Mouse (Mus musculus): ENCODE measurements around the gene Dst.
A peak's percentile ranks its signal among the peaks of the same experiment; 100 is the strongest.

The Dst gene

DNA sequence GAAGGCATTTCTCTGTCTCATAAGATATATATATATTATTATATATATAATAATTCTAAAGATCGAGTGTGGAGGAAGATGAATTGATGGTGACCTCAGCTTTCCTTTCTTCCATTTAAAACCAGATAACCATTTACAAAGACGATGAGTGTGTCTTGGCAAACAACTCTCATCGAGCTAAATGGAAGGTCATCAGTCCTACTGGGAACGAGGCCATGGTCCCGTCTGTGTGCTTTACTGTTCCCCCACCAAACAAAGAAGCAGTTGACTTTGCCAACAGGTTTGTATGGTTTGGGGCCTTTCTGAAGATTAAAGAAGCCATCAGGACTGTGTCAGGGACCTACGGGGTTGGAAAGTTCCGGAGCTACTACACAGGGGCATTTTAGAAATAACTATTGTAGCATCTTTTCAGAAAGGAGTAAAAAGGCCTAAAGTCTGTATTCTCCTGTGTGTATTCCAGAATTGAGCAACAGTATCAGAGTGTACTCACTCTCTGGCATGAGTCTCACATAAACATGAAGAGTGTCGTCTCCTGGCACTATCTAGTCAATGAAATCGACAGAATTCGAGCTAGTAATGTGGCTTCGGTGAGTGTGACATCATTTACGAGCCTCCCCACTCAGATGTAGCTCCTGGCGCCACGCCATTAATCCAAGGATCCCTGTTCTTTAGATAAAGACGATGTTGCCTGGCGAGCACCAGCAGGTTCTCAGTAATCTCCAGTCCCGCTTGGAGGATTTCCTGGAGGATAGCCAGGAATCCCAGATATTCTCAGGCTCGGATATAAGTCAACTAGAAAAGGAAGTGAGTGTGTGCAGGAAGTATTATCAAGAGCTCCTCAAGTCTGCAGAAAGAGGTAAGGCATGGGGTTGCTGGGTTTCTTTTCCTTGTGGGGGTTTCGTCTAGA lies 259.4 kb downstream of the Dst start:
- peak; percentile 77 for DNase-seq (ENCODE audit: low read depth, low spot score)

DNA sequence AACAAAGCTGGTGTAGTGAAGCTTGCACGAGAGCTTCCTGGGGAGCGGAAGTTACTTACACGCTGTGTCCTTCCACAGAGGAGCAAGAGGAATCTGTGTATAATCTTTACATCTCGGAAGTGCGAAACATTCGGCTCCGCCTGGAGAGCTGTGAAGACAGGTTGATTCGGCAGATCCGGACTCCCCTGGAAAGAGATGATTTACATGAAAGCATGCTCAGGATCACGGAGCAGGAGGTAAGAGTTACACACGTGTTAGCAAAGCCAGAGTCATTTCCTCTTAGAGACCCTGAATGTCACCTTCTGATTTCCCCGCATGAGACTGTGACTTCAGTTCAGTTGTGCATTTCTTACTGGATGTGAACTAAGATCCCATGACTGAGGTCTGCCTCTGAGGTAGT lies 261.1 kb downstream of the Dst start:
- no peak for DNase-seq (ENCODE audit: low read depth, low spot score)

DNA sequence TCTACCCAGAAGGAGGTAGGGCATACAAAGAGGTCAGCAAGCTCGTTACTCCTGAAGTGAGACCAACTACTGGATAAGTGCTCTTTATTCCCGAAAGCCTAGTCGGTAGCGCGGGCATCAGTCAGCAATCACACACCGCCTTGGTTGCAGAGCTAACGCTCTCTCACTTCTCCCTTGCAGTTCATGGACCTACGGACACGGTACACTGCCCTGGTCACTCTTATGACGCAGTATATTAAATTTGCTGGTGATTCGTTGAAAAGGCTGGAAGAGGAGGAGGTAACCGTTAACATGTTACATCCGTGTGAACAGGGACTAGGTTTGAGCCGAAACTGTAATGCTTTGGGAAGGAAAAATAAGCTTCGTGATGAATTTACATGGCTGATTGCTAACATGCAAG lies 266.5 kb downstream of the Dst start:
- no peak for DNase-seq (ENCODE audit: low read depth, low spot score)

DNA sequence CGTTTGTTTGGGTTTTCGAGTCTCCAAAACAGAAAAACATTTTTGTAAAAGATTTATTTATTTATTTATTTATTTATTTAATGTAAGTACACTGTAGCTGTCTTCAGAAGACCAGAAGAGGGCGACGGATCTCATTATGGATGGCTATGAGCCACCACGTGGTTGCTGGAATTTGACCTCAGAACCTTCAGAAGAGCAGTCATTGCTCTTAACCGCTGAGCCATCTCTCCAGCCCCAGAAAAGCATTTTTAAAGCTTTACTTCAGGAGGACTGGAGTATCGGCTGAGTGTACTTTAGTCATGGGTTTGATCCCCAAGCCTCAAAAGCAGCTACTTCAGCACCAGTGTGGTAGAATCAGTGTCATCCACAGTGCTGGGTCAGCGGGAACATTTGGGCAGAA lies 266.9 kb downstream of the Dst start:
- DNase-seq (ENCODE audit: low read depth, low spot score) = no peak

DNA sequence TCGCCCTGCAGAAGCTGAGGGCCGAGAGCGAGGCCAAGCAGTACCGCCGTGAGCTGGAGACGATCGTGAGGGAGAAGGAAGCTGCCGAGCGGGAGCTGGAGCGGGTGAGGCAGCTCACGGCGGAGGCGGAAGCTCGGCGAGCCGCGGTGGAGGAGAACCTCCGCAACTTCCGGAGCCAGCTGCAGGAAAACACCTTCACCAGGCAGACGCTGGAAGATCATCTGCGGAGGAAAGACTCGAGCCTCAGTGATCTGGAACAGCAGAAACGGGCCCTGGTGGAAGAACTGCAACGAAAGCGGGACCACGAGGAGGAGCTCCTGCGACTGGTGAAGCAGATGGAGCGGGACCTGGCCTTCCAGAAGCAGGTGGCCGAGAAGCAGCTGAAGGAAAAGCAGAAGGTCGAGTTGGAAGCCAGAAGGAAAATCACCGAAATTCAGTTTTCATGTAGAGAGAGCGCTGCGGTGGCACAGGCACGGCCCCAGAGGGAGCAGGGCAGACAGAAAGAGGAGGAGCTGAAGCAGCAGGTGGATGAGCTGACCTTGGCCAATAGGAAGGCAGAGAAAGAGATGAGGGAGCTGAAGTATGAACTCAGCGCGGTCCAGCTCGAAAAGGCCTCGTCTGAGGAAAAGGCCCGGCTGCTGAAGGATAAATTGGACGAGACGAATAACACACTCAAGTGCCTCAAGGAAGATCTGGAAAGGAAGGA lies 270.1 kb downstream of the Dst start:
- DNase-seq (ENCODE audit: low read depth, low spot score) = no peak

DNA sequence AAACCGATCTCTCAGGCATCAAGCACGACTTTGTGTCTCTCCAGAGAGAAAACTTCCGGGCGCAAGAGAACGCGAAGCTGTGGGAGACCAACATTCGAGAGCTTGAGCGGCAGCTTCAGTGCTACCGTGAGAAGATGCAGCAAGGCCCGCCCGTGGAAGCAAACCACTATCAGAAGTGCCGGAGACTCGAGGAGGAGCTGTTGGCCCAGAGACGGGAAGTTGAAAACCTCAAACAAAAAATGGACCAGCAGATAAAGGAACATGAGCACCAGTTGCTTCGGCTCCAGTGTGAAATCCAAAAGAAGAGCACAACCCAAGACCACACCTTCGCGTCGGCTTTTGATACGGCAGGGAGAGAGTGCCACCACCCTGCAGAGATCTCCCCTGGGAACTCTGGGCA lies 271.7 kb downstream of the Dst start:
- no peak for DNase-seq (ENCODE audit: low read depth, low spot score)

DNA sequence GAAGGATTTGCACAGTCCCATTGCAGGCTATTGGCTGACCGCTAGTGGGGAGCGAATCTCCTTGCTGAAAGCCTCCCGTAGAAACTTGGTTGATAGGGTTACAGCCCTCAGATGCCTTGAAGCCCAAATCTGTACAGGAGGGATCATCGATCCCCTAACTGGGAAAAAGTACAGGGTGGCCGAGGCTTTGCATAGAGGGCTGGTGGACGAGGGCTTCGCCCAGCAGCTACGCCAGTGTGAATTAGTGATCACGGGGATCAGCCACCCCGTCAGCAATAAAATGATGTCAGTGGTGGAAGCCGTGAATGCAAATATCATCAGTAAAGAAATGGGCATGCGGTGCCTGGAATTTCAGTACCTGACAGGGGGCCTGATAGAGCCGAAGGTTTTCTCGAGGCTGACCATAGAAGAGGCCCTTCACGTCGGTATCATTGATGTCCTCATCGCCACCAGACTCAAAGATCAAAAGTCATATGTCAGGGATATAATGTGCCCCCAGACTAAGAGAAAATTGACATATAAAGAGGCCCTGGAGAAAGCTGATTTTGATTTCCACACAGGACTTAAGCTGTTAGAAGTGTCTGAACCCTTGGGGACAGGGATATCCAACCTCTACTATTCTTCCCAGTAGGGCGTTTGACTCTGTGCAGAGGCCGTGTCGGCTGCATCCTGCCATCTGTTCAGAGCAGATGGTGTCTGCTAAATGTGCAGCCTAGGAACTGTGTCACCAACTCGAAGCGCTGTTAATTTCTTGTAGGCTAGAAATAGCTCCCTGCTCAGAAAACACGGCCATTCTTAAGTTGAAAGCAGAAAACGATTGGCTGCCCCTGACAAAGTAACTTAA lies 274.6 kb downstream of the Dst start:
- no peak for DNase-seq (ENCODE audit: low read depth, low spot score)

DNA sequence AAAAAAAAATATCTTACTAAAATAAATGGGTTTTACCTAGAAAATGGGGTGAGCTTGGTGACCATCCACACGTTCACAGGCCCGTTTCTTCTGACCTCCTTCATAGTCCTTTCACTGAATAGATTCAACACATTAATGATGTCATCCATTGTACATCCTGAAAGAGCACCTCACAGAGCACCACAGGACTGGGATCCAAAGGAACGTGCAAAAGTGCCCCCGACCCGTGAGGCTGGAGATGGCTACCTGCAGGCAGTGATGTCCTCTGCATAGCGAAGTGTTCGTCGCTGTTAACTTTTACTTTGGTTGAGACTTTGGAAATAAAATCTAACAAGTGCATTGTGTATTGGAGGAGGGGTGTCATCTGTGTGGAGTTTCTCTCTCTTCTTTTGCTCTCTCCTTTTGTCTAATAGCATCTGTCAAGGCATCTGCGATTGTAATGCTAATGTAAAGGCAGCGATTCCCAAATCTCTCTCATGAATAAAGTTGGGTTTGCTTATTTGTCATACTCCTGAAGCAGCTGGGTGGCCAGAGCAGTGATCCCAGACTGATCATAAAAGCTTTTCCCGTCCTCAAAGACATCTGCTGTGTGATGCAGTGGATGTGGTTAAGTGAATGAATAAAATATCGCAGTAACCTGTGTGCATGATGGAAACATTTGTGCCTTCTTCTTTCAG lies 275.4 kb downstream of the Dst start:
- DNase-seq (ENCODE audit: low read depth, low spot score) = no peak

DNA sequence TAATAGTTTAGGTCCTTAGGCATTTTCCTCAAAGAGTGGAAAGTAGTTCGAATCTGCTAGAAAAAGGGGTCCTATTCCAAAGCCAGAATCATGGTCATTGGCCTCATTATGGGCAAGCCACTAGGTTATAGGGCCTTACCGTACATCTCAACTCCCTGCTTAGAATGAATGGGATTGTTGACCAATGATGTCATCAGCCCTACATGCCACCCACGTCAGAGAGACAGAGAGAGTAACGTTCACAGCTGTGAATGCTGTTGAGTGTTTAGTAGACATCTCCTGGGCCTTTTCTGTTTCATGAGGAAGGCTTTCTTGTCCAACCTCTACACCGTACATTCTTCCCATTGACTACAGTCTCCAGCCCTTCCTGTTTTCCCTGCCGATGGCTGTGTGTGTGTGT lies 276.2 kb downstream of the Dst start:
- DNase-seq (ENCODE audit: low read depth, low spot score) = no peak

DNA sequence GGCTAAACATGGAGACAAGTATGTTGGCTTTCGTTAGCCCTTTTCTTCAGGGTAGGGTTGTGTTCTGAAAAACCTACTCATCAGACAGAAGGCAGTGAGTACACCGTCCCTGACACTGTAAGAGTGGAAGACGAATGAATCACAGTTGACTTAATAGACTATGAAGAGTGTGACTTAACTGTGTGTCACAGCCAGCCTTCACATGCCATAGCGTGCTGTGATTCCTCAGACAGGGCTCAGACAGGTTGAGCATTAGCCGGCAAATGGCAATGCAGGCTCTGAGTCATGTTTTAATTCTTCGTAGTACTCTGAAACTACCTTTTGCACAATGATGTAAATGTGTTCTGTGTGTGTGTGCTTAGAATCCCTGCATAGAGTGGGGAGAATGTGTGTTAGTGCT lies 278.0 kb downstream of the Dst start:
- DNase-seq (ENCODE audit: low read depth, low spot score) = no peak

DNA sequence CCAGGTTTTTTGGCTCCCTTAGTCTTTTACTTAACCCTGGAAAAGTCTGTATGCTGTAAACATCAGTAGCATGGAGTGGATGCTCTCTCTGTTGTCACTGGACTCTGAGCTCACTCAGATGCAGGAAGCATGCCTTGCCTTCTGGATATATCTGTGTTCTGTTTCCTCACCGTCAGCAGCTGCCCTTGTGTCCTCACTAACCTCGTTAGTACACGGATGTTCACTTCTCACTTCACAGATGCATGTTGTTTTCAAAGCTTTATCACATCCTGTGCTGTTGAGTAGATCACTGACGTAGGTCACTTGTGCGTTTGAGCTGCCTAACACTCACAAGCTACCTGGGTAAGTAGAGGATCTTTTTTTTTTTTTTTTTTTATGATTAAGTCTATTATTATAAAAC lies 279.5 kb downstream of the Dst start:
- no peak for DNase-seq (ENCODE audit: low read depth, low spot score)

DNA sequence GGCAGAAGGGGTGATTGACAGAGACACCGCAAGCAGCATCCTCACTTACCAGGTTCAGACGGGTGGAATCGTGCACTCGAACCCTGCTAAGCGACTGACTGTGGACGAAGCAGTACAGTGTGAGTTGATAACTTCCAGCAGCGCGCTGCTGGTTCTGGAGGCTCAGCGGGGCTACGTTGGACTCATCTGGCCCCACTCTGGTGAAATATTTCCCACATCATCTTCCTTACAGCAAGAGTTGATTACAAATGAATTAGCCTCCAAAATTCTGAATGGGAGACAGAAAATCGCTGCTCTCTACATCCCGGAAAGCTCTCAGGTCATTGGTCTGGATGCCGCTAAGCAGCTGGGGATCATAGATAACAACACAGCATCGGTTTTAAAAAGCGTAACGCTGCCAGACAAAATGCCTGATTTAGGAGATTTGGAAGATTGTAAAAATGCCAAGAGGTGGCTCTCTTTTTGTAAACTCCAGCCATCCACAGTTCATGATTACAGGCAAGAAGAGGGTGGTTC lies 280.8 kb downstream of the Dst start:
- no peak for DNase-seq (ENCODE audit: low read depth, low spot score)

DNA sequence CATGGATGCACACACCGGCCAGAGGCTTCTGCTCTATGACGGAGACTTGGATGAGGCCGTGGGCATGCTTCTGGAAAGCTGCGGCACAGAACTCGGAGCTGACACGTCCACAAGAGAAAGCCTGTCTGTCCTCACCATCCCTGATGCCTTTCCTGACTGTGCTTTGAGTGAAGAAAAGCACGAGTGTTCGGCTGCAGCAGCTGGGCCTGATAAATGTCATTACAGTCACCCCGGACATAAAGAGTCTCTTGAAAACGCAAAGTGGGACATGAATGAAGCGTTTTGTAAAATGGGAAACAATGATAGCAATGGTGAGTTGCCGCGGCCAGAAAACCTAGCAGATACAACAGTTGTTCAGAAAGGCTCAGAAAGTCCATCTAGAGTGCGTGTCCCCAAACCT lies 281.3 kb downstream of the Dst start:
- no peak for DNase-seq (ENCODE audit: low read depth, low spot score)

DNA sequence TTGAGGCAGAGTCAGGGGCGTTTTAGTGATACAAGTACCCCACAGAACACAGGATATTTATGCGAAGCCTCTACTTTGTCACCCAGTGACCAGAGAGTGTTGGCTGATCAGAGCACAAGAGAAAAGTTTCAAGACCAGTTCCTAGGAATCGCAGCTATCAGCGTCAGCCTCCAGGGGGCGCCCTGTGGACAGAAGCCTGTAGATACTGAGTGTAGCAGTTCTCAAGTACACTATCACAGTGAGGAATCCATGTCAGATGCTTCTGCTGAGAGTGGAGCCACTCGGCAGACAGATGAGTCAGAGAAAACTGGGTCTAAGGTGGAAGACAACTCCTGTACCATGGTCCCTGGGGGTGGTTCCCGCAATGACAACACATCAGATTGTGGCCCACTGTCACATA lies 281.9 kb downstream of the Dst start:
- DNase-seq (ENCODE audit: low read depth, low spot score) = peak; percentile 20

DNA sequence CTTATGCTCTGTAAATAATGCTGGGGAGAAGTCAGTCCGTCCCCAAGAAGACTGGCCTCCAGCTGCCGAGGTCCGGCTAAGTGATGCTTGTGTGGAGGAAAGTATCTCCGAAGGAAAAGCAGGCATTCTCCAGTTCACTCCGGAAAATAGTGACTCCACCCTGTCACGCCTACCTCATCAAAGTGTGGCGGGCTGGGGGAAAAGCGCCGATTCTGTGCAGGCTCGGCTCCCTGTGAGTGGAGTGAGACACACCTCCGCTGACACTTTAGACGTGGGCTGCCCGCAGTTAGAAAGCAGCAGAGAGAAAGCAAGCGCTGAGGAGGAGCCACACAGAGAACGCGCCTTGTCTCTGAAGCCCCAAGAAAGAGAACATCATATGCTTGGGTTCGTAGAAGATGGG lies 284.1 kb downstream of the Dst start:
- DNase-seq (ENCODE audit: low read depth, low spot score) = no peak

DNA sequence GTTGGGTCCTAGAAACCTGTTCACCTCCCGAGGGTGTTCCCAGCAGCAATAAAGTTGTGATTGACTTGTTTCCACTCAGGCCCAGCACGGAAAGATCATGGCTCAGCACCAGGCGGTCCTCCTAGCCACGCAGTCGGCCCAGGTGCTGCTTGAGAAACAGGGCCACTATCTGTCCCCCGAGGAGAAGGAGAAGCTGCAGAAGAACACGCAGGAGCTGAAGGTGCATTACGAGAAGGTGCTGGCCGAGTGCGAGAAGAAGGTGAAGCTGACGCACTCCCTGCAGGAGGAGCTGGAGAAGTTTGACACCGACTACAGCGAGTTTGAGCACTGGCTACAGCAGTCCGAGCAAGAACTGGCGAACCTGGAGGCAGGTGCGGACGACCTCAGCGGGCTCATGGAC lies 292.8 kb downstream of the Dst start:
- no peak for DNase-seq (ENCODE audit: low read depth, low spot score)

DNA sequence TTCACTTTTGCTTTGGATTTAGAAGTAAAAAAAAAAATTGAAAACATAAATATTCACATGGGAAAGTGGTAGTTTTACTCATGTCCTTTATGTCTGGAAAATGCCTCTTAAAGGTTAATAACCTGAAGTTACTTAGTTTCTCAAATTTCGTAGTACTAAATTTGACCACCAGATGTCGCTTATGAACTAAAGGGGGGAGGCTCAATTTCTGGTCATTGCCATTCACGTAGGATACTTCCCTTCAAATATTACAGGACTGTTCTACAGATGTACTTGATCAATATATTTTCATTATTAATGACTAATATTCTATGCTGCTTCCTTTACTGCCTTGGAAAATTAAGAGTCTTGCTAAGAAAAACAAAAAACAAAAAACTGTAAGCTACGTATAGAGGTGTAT lies 293.5 kb downstream of the Dst start:
- no peak for DNase-seq (ENCODE audit: low read depth, low spot score)

DNA sequence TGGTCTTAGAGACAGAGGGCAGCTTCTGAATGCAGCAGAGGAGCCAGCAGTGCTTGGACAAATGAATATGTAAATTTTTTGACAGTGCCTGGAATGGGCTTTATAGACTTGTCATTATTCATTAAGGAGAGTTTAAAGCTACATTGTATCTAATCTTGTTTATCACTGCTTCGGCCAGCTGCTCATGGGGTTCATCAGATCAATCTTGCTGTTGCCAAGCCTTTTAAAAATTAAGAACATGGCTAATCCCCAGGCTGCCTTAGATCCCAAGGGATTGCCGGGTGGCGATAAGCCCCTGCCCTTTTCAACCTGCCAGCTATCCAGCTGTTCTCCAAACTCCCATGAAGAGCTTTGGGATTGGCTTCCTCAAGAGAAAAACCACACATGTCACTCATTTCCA lies 303.7 kb downstream of the Dst start:
- no peak for DNase-seq (ENCODE audit: low read depth, low spot score)

DNA sequence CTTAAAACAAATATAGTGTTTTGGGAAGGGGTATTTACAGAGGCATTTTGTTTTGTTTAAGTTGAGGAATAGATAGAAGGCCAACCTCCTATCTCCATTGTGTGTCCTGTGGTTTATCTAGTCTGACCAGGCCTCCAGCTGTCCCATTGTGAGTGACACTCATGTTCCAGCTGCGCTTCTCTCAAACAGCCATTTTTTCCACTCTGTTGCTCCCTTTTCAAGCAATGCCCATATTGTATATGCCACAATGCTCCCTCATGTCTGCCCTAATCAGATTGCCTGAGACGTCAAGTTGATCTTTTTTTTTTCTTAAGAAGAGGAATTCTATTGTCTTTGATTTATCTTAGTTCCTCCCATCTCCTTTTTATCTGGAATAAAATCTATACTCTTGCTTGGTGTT lies 308.4 kb downstream of the Dst start:
- DNase-seq (ENCODE audit: low read depth, low spot score) = no peak

DNA sequence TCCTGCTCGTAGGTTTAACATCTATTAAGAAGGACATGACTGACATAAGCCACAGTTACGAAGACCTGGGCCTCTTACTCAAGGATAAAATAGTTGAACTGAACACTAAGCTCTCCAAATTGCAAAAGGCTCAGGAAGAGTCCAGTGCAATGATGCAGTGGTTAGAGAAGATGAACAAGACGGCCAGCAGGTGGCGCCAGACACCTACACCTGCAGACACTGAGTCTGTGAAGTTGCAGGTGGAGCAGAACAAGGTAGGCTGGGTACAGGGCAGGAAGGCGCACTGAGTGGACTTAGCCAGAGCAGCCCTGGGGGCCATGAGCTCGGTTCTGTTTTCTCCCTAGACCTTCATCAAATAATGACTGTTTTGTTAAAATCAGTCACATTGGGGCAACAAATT lies 310.3 kb downstream of the Dst start:
- peak; percentile 68 for DNase-seq (ENCODE audit: low read depth, low spot score)

DNA sequence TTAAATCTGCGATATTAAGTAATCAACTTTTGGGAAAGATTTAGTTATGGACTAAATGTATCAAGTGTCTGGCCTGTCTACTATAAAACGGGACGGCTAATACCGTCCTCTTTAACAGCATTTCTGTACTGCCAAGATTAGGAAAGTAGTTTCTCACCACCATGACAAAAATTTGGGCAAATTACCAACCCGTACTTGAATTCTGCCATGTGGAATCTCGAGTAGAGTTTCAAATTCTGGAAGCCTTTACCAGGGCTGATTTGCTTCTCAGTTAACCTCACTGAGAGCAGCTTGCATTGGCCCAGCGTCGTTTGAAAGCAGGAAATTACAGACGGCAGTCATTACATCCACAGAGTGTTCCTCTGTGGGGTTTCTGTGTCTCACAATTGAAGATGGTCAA lies 310.8 kb downstream of the Dst start:
- peak; percentile 37 for DNase-seq (ENCODE audit: low read depth, low spot score)

All from skeletal muscle tissue, adult 2 months (tissue).